ENCODE assay signal across 8 mouse cellular contexts in genomic region chr8:126833006-126833405, GRCm38 (mm10).
DNase-seq lines count a peak whose midpoint lies in the region; ATAC-seq lines count a peak whose summit lies in the region.

No protein-coding gene starts in this region.

- H3K4me1 ChIP-seq in hindbrain, embryonic 11.5 days (replicated peaks; ENCODE audit: control insufficient read depth, insufficient read depth, low read length): peaks cover 6% of the 10 kb centered on the region; the same call in 1 of the 2 replicates
- peaks cover 47% of the 10 kb centered on the region for H3K4me1 ChIP-seq in limb, embryonic 15.5 days

- H3K36me3 ChIP-seq in hindbrain, embryonic 11.5 days (ENCODE audit: control insufficient read depth, insufficient read depth, low read length): no peaks in the 10 kb centered on the region
- H3K36me3 ChIP-seq in limb, embryonic 15.5 days: no peaks in the 10 kb centered on the region

- no peaks in the 10 kb centered on the region for H3K27me3 ChIP-seq in hindbrain, embryonic 11.5 days (ENCODE audit: control insufficient read depth, insufficient read depth, low read length)
- no peaks in the 10 kb centered on the region for H3K27me3 ChIP-seq in limb, embryonic 15.5 days

- DNase-seq in heart, adult 11 months: peak; percentile 94
- DNase-seq in heart, postnatal 14 days: no peak
- DNase-seq in Muller cell, postnatal 12 days (ENCODE audit: inconsistent ontology term): peak; percentile 65
- DNase-seq in hindbrain, embryonic 11.5 days (ENCODE audit: low spot score): no peak
- DNase-seq in frontal cortex, postnatal 36 days (ENCODE audit: low spot score in 2 of 2): no peak
- DNase-seq in urinary bladder, postnatal 4 days (ENCODE audit: low spot score in 2 of 2): no peak

- no peaks in the 10 kb centered on the region for H3K9me3 ChIP-seq in hindbrain, embryonic 11.5 days (ENCODE audit: control insufficient read depth, low read length)
- no peaks in the 10 kb centered on the region for H3K9me3 ChIP-seq in limb, embryonic 15.5 days

- WGBS in hindbrain, embryonic 11.5 days: 30% methylated on average over 5 of the region's 5 CpGs
- 32% methylated on average over 5 of the region's 5 CpGs for WGBS in limb, embryonic 15.5 days

- intact Hi-C loops in heart, postnatal 14 days (cut with DNase I): no loop called here

- H3K27ac ChIP-seq in hindbrain, embryonic 11.5 days (ENCODE audit: low read depth, low read length): 0 out of 2 replicates have a peak overlapping the region, but pooled peaks have one; percentile 53
- H3K27ac ChIP-seq in limb, embryonic 15.5 days: peak overlapping the region; percentile 86

- H3K4me2 ChIP-seq in hindbrain, embryonic 11.5 days (replicated peaks; ENCODE audit: low read depth, low read length): no peak overlapping the region
- no peak overlapping the region for H3K4me2 ChIP-seq in limb, embryonic 15.5 days

- no peak overlapping the region for H3K9ac ChIP-seq in hindbrain, embryonic 11.5 days (ENCODE audit: low read depth, low read length)
- H3K9ac ChIP-seq in limb, embryonic 15.5 days: no peak overlapping the region

- ATAC-seq in hindbrain, embryonic 11.5 days (ENCODE audit: low FRiP score): no peak
- no peak for ATAC-seq in limb, embryonic 15.5 days (ENCODE audit: insufficient number of reproducible peaks, low FRiP score, low TSS enrichment, low read depth)
- ATAC-seq in granulocyte monocyte progenitor cell, adult 5-6 weeks (replicated peaks; ENCODE audit: poor library complexity, severe bottlenecking): no peak; the same call in 1 of the 2 replicates

- no peak overlapping the region for H3K4me3 ChIP-seq in hindbrain, embryonic 11.5 days (ENCODE audit: low read depth, low read length)
- no peak overlapping the region for H3K4me3 ChIP-seq in limb, embryonic 15.5 days

Comparison
In these comparisons a context has a peak if more than half of its experiments do, and no peak if none do; other contexts are left out.
1. DNase-seq: peak in heart, adult 11 months (single experiment) and Muller cell, postnatal 12 days (single experiment); none in heart, postnatal 14 days (0 of 2), hindbrain, embryonic 11.5 days (single experiment), frontal cortex, postnatal 36 days (0 of 2) and urinary bladder, postnatal 4 days (0 of 2).